Mouse (Mus musculus) heart, postnatal 0 days (tissue): ENCODE data around the gene Pdp2. TPM values are rescaled to one million over a fixed set of nuclear protein-coding genes. Genes with fewer than 3 reads are reported as not detected.

ENCODE experiments used
- ATAC-seq: fragments of 200-750 bp; cut with Nextera tagmentation; 2 replicates; pipeline ENCODE4 v1.8.0; 2017; ENCODE audit warnings: low read depth, moderate number of reproducible peaks, moderate library complexity; ENCODE audit not compliant: insufficient read depth
- DNase-seq: peaks from one replicate; pipeline ENCODE4 v3.0.0-alpha.2; 2016; ENCODE audit warnings: low spot score
- H3K27ac ChIP-seq: fragments of 300-500 bp; sonication (generic); 2 replicates; pipeline ENCODE4 v1.5.1; 2014; ENCODE audit warnings: low read depth, mild to moderate bottlenecking
- H3K27me3 ChIP-seq: fragments of 300-500 bp; sonication (generic); 2 replicates; pipeline ENCODE4 v1.6.1; 2014; ENCODE audit warnings: low read length, mixed read lengths; ENCODE audit not compliant: control insufficient read depth, insufficient read depth
- H3K36me3 ChIP-seq: fragments of 300-500 bp; sonication (generic); replicated peaks from 2 replicates; pipeline ENCODE4 v1.6.1; 2014; ENCODE audit warnings: low read length, mixed read lengths; ENCODE audit not compliant: control insufficient read depth, insufficient read depth
- H3K4me1 ChIP-seq: fragments of 300-500 bp; sonication (generic); 2 replicates; pipeline ENCODE4 v1.6.1; 2014; ENCODE audit warnings: antibody characterized with exemption; ENCODE audit not compliant: control insufficient read depth, insufficient read depth
- H3K4me2 ChIP-seq: fragments of 300-500 bp; sonication (generic); 2 replicates; pipeline ENCODE4 v1.6.1; 2014; ENCODE audit warnings: low read depth, mild to moderate bottlenecking, low read length, moderate library complexity
- H3K4me3 ChIP-seq: fragments of 300-500 bp; sonication (generic); 2 replicates; pipeline ENCODE4 v1.5.1; 2014; ENCODE audit warnings: low read depth, low read length
- H3K9ac ChIP-seq: fragments of 300-500 bp; sonication (generic); replicated peaks from 2 replicates; pipeline ENCODE4 v1.6.1; 2014; ENCODE audit warnings: low read depth, low read length, mixed read lengths
- H3K9me3 ChIP-seq: fragments of 300-500 bp; sonication (generic); replicated peaks from 2 replicates; pipeline ENCODE4 v1.6.1; 2016; ENCODE audit warnings: low read length; ENCODE audit not compliant: control insufficient read depth
- CTCF ChIP-seq: IDR thresholded peaks from 2 replicates; pipeline ENCODE4 v1.5.1; 2016; ENCODE audit warnings: antibody characterized with exemption, control low read depth, low read depth
- EP300 ChIP-seq: IDR thresholded peaks from 2 replicates; pipeline ENCODE4 v1.6.1; 2016; ENCODE audit warnings: antibody characterized with exemption, low read depth
- WGBS: fragments of 180-500 bp; shearing (Covaris S2); extraction: QIAGEN DNeasy Blood & Tissue Kit; methylation state at CpG from one replicate; pipeline ENCODE4 v1.1.7; 2014; 5-methylcytosine and 5-hydroxymethylcytosine counted together
- polyA plus RNA-seq: library from polyadenylated mRNA; unstranded; fragments of >200 nt; fragmentation: Nextera tagmentation; extraction: Ambion mirVana; gene quantifications from 2 replicates; pipeline ENCODE4 v1.2.1, GENCODE M21; 2015
- total RNA-seq: library from RNA; depleted of rRNA; stranded (reverse); fragments of >200 nt; gene quantifications from 2 replicates; pipeline ENCODE4 v1.2.3, GENCODE M21; 2014; ENCODE audit warnings: low replicate concordance

Pdp2 gene
- total and polyA plus RNA-seq, 2 experiments from 2014 or later, result 4.0 to 5.7 TPM

GRCm38 (mm10) chr8:104593536-104594325, 2.5 kb downstream of the Pdp2 start:
- TF ChIP-seq EP300 (no peak), CTCF (no peak)
- no peaks in the 10 kb centered on the region for H3K27me3 ChIP-seq
- no peaks in the 10 kb centered on the region for H3K9me3 ChIP-seq
- ATAC-seq (no peak), DNase-seq (no peak)
- H3K9ac ChIP-seq, result no peak overlapping the region
- no peak overlapping the region for H3K4me3 ChIP-seq
- no peak overlapping the region for H3K27ac ChIP-seq
- 93% methylated on average over 31 of the region's 31 CpGs for whole genome bisulfite sequencing
- H3K4me1 ChIP-seq, result peaks cover 6% of the 10 kb centered on the region
- no peak overlapping the region for H3K4me2 ChIP-seq
- H3K36me3 ChIP-seq, result peaks cover 17% of the 10 kb centered on the region

- Histone ChIP-seq H3K9ac (no peak overlapping the region), H3K4me1 (peaks cover 6% of the 10 kb centered on the region), H3K9me3 (no peaks in the 10 kb centered on the region), H3K27me3 (no peaks in the 10 kb centered on the region), H3K36me3 (peaks cover 17% of the 10 kb centered on the region), H3K4me3 (no peak overlapping the region), H3K4me2 (no peak overlapping the region), H3K27ac (no peak overlapping the region)
- ATAC-seq (no peak), DNase-seq (no peak)
- TF ChIP-seq CTCF, result no peak
- no peak for TF ChIP-seq EP300
- WGBS, result 94% methylated on average over 19 of the region's 19 CpGs
Observed at GRCm38 (mm10) chr8:104594611-104595362, 3.5 kb downstream of the Pdp2 start.

- Histone ChIP-seq H3K4me1 (peaks cover 6% of the 10 kb centered on the region; the same call in 1 of the 2 replicates), H3K27ac (no peak overlapping the region), H3K27me3 (no peaks in the 10 kb centered on the region), H3K36me3 (peaks cover 17% of the 10 kb centered on the region), H3K4me3 (no peak overlapping the region), H3K4me2 (no peak overlapping the region), H3K9me3 (no peaks in the 10 kb centered on the region), H3K9ac (no peak overlapping the region)
- DNase-seq (no peak), ATAC-seq (no peak)
- WGBS, result 75% methylated on average over 21 of the region's 21 CpGs
- no peak for TF ChIP-seq EP300
- no peak for TF ChIP-seq CTCF
Observed at GRCm38 (mm10) chr8:104595773-104596536, 4.7 kb downstream of the Pdp2 start.

GRCm38 (mm10) chr8:104597656-104598055, 6.4 kb downstream of the Pdp2 start:
- Histone ChIP-seq H3K4me3 (no peak overlapping the region), H3K27ac (no peak overlapping the region), H3K4me2 (no peak overlapping the region), H3K9ac (no peak overlapping the region), H3K9me3 (no peaks in the 10 kb centered on the region), H3K36me3 (peaks cover 17% of the 10 kb centered on the region), H3K27me3 (no peaks in the 10 kb centered on the region), H3K4me1 (no peaks in the 10 kb centered on the region; the same call in 1 of the 2 replicates)
- ATAC-seq (no peak), DNase-seq (no peak)
- 73% methylated on average over 6 of the region's 6 CpGs for WGBS
- TF ChIP-seq CTCF (no peak), EP300 (no peak)

GRCm38 (mm10) chr8:104598496-104598895, 7.2 kb downstream of the Pdp2 start:
- DNase-seq, result no peak
- Histone ChIP-seq H3K4me2 (no peak overlapping the region), H3K27me3 (no peaks in the 10 kb centered on the region), H3K9ac (no peak overlapping the region), H3K27ac (no peak overlapping the region), H3K9me3 (no peaks in the 10 kb centered on the region), H3K36me3 (peaks cover 17% of the 10 kb centered on the region), H3K4me1 (peaks cover 2% of the 10 kb centered on the region), H3K4me3 (no peak overlapping the region)
- TF ChIP-seq EP300 (no peak), CTCF (no peak)
- WGBS, result 38% methylated on average over 6 of the region's 6 CpGs
- no peak for ATAC-seq
